Mouse (Mus musculus) ZHBTc4 (cell line): Measurements from ENCODE around the gene Grn.
"Not testable (repeated sequence)": the region's sequence is repeated elsewhere in the genome, so short reads cannot be mapped to it uniquely, and the experiment has no call there.

Source experiments
- DNase-seq: peaks from one replicate; pipeline ENCODE4 v3.0.0-alpha.2; 2011; ENCODE audit warnings: low read depth, low spot score

Gene Grn

GRCm38 (mm10) chr11:102430121-102431017, at the start of gene Grn:
Grn (plus strand) TSS chr11:102430315.
- DNase-seq: peak; percentile 97

GRCm38 (mm10) chr11:102381341-102382100, 48.6 kb upstream of the Grn start:
- DNase-seq: no peak

- no peak for DNase-seq
These were observed 47.3 kb upstream of the Grn start for GRCm38 (mm10) chr11:102382794-102383193.

GRCm38 (mm10) chr11:102383365-102384136, 46.6 kb upstream of the Grn start:
- no peak for DNase-seq

GRCm38 (mm10) chr11:102384418-102384817, 45.7 kb upstream of the Grn start:
- DNase-seq: no peak

GRCm38 (mm10) chr11:102385075-102385474, 45.0 kb upstream of the Grn start:
- peak; percentile 59 for DNase-seq

- DNase-seq: no peak
These were observed 44.0 kb upstream of the Grn start for GRCm38 (mm10) chr11:102386121-102386520.

- not testable (repeated sequence) for DNase-seq
These were observed 40.7 kb upstream of the Grn start for GRCm38 (mm10) chr11:102389436-102389835.

- peak; percentile 34 for DNase-seq
These were observed 37.5 kb upstream of the Grn start for GRCm38 (mm10) chr11:102392441-102393237.

- DNase-seq: peak; percentile 95
These were observed 36.9 kb upstream of the Grn start, which contains the start of gene Rundc3a for GRCm38 (mm10) chr11:102393238-102393634. Rundc3a (plus strand) TSS chr11:102393403.

GRCm38 (mm10) chr11:102393719-102394420, 36.2 kb upstream of the Grn start:
- DNase-seq: peak; percentile 35

- peak; percentile 62 for DNase-seq
These were observed 35.5 kb upstream of the Grn start for GRCm38 (mm10) chr11:102394421-102395124.

GRCm38 (mm10) chr11:102395250-102395649, 34.9 kb upstream of the Grn start:
- DNase-seq: no peak

GRCm38 (mm10) chr11:102396263-102396662, 33.9 kb upstream of the Grn start:
- DNase-seq: no peak

- DNase-seq: no peak
These were observed 33.4 kb upstream of the Grn start for GRCm38 (mm10) chr11:102396671-102397141.

GRCm38 (mm10) chr11:102398007-102398825, 31.9 kb upstream of the Grn start:
- DNase-seq: peak; percentile 57

GRCm38 (mm10) chr11:102399107-102399506, 31.0 kb upstream of the Grn start:
- no peak for DNase-seq

- peak; percentile 58 for DNase-seq
These were observed 30.5 kb upstream of the Grn start for GRCm38 (mm10) chr11:102399610-102400072.
